Mouse (Mus musculus) limb, embryonic 14.5 days (tissue): ENCODE measurements around the gene Gm20547. TPM values are rescaled to one million over a fixed set of nuclear protein-coding genes. Genes with fewer than 3 reads are reported as not detected.

Experiments used
- ATAC-seq: fragments of 200-750 bp; cut with Nextera tagmentation; 2 replicates; pipeline ENCODE4 v1.8.0; 2017; ENCODE audit warnings: low read depth, moderate number of reproducible peaks, moderate TSS enrichment; ENCODE audit not compliant: low FRiP score
- DNase-seq: peaks from one replicate; pipeline ENCODE4 v3.0.0-alpha.2; 2015; ENCODE audit warnings: low spot score
- H3K27ac ChIP-seq: fragments of 300-500 bp; sonication (generic); replicated peaks from 2 replicates; pipeline ENCODE4 v1.5.1; 2014; ENCODE audit warnings: low read depth, mild to moderate bottlenecking, low read length, moderate library complexity, mixed read lengths
- H3K27me3 ChIP-seq: fragments of 300-500 bp; sonication (generic); 2 replicates; pipeline ENCODE4 v1.6.1; 2014; ENCODE audit warnings: low read length, mixed read lengths; ENCODE audit not compliant: control insufficient read depth, insufficient read depth
- H3K36me3 ChIP-seq: fragments of 300-500 bp; sonication (generic); 2 replicates; pipeline ENCODE4 v1.6.1; 2014; ENCODE audit warnings: mild to moderate bottlenecking, low read length, moderate library complexity, mixed read lengths; ENCODE audit not compliant: control insufficient read depth, insufficient read depth
- H3K4me1 ChIP-seq: fragments of 300-500 bp; sonication (generic); 2 replicates; pipeline ENCODE4 v1.6.1; 2014; ENCODE audit warnings: antibody characterized with exemption, low read length, mixed read lengths; ENCODE audit not compliant: control insufficient read depth, insufficient read depth
- H3K4me2 ChIP-seq: fragments of 300-500 bp; sonication (generic); replicated peaks from 2 replicates; pipeline ENCODE4 v1.6.1; 2014; ENCODE audit warnings: low read depth, mild to moderate bottlenecking, low read length, moderate library complexity; ENCODE audit not compliant: severe bottlenecking
- H3K4me3 ChIP-seq: fragments of 300-500 bp; sonication (generic); replicated peaks from 2 replicates; pipeline ENCODE4 v1.5.1; 2014; ENCODE audit warnings: low read length
- H3K9ac ChIP-seq: fragments of 300-500 bp; sonication (generic); 2 replicates; pipeline ENCODE4 v1.6.1; 2014; ENCODE audit warnings: mild to moderate bottlenecking, low read depth, low read length, moderate library complexity; ENCODE audit not compliant: severe bottlenecking
- H3K9me3 ChIP-seq: fragments of 300-500 bp; sonication (generic); 2 replicates; pipeline ENCODE4 v1.6.1; 2016; ENCODE audit warnings: low read length; ENCODE audit not compliant: control insufficient read depth
- POLR2A ChIP-seq: fragments of 200-500 bp; IDR thresholded peaks from 2 replicates; pipeline ENCODE4 v1.8.0; 2012; ENCODE audit warnings: inconsistent platforms, mild to moderate bottlenecking, moderate library complexity, borderline replicate concordance; ENCODE audit not compliant: insufficient read depth, insufficient read length; ENCODE audit errors: extremely low read depth
- WGBS: fragments of 180-500 bp; shearing (Covaris S2); extraction: QIAGEN DNeasy Blood & Tissue Kit; methylation state at CpG from one replicate; pipeline ENCODE4 v1.1.7; 2014; 5-methylcytosine and 5-hydroxymethylcytosine counted together
- polyA plus RNA-seq, 2 experiments: library from polyadenylated mRNA; depleted of rRNA in 1 of 2; stranded (reverse) in 1 of 2; unstranded in 1 of 2; fragments of >200 nt; fragmentation: Nextera tagmentation in 1 of 2; extraction: Ambion mirVana in 1 of 2; gene quantifications; 2 replicates each; pipeline versions ENCODE4 v1.2.1 to v1.2.3; 2012 to 2014

The Gm20547 gene
- polyA plus RNA-seq, 2 experiments, result not detected

- H3K4me2 ChIP-seq, result peak overlapping the region; percentile 89
- no peaks in the 10 kb centered on the region for H3K27me3 ChIP-seq
- peak overlapping the region; percentile 78 for H3K9ac ChIP-seq
- no peaks in the 10 kb centered on the region for H3K9me3 ChIP-seq
- TF ChIP-seq POLR2A, result no peak
- peaks cover 12% of the 10 kb centered on the region for H3K4me1 ChIP-seq
- H3K36me3 ChIP-seq, result peaks cover 56% of the 10 kb centered on the region
- no peak; the same call in 1 of the 2 replicates for ATAC-seq
- peak overlapping the region; percentile 91 for H3K4me3 ChIP-seq
- WGBS, result 2% methylated on average over 25 of the region's 25 CpGs
- 0 out of 2 replicates have a peak overlapping the region, but pooled peaks have one; percentile 33 for H3K27ac ChIP-seq
- DNase-seq, result no peak
Observed at GRCm38 (mm10) chr17:34850517-34851125, 31.2 kb downstream of the Gm20547 start.

- WGBS, result 4% methylated on average over 59 of the region's 65 CpGs
- Histone ChIP-seq H3K9me3 (no peaks in the 10 kb centered on the region), H3K36me3 (peaks cover 57% of the 10 kb centered on the region), H3K4me2 (peak within 1 kb of the TSS; percentile 89), H3K4me3 (peak within 1 kb of the TSS; percentile 91), H3K27ac (peak within 1 kb of the TSS; percentile 58; the same call in 1 of the 2 replicates), H3K27me3 (no peaks in the 10 kb centered on the region), H3K9ac (peak within 1 kb of the TSS; percentile 78), H3K4me1 (peaks cover 12% of the 10 kb centered on the region)
- peak; percentile 66; the same call in 1 of the 2 replicates for TF ChIP-seq POLR2A
- DNase-seq, result peak; percentile 98
- peak; percentile 97 for ATAC-seq
Observed at GRCm38 (mm10) chr17:34849722-34850516, 31.9 kb downstream of the Gm20547 start, which contains the start of the genes Skiv2l and Nelfe. Gene Skiv2l, minus strand, starts transcription at chr17:34850210. Gene Nelfe, plus strand, starts transcription at chr17:34850391.

GRCm38 (mm10) chr17:34847615-34848014 is 34.2 kb downstream of the Gm20547 start:
- peaks cover 12% of the 10 kb centered on the region for H3K4me1 ChIP-seq
- DNase-seq (no peak), ATAC-seq (no peak)
- no peak overlapping the region for H3K4me2 ChIP-seq
- H3K9me3 ChIP-seq, result no peaks in the 10 kb centered on the region
- no peak overlapping the region for H3K4me3 ChIP-seq
- H3K9ac ChIP-seq, result no peak overlapping the region
- H3K27me3 ChIP-seq, result no peaks in the 10 kb centered on the region
- 86% methylated on average over 7 of the region's 7 CpGs for WGBS
- TF ChIP-seq POLR2A, result no peak
- H3K36me3 ChIP-seq, result peaks cover 58% of the 10 kb centered on the region
- H3K27ac ChIP-seq, result no peak overlapping the region

GRCm38 (mm10) chr17:34847192-34847591 is 34.6 kb downstream of the Gm20547 start:
- ATAC-seq, result no peak
- peak overlapping the region; percentile 7; the same call in 1 of the 2 replicates for H3K9ac ChIP-seq
- 91% methylated on average over 6 of the region's 6 CpGs for WGBS

GRCm38 (mm10) chr17:34844884-34845283 is 37.0 kb downstream of the Gm20547 start:
- Histone ChIP-seq H3K4me3 (no peak overlapping the region), H3K36me3 (peaks cover 80% of the 10 kb centered on the region), H3K4me2 (no peak overlapping the region), H3K9me3 (no peaks in the 10 kb centered on the region), H3K27ac (no peak overlapping the region), H3K27me3 (no peaks in the 10 kb centered on the region), H3K4me1 (peaks cover 5% of the 10 kb centered on the region; the same call in 1 of the 2 replicates), H3K9ac (no peak overlapping the region)
- no peak for DNase-seq
- no peak for TF ChIP-seq POLR2A
- 91% methylated on average over 10 of the region's 13 CpGs for WGBS
- ATAC-seq, result no peak

More at GRCm38 (mm10) chr17:34847192-34847591, 34.6 kb downstream of the Gm20547 start:
- Histone ChIP-seq H3K4me3 (no peak overlapping the region), H3K27ac (no peak overlapping the region), H3K4me2 (no peak overlapping the region), H3K4me1 (peaks cover 12% of the 10 kb centered on the region), H3K9me3 (no peaks in the 10 kb centered on the region), H3K36me3 (peaks cover 59% of the 10 kb centered on the region), H3K27me3 (no peaks in the 10 kb centered on the region)
- DNase-seq, result no peak
- TF ChIP-seq POLR2A, result no peak
